Mouse (Mus musculus): ENCODE measurements around the gene Lmnb2. TPM values are rescaled to one million over a fixed set of nuclear protein-coding genes. Genes with fewer than 3 reads are reported as not detected.

The Lmnb2 gene
- polyA plus RNA-seq, 1 experiment from 2014 or later, result 14.6 TPM

DNA sequence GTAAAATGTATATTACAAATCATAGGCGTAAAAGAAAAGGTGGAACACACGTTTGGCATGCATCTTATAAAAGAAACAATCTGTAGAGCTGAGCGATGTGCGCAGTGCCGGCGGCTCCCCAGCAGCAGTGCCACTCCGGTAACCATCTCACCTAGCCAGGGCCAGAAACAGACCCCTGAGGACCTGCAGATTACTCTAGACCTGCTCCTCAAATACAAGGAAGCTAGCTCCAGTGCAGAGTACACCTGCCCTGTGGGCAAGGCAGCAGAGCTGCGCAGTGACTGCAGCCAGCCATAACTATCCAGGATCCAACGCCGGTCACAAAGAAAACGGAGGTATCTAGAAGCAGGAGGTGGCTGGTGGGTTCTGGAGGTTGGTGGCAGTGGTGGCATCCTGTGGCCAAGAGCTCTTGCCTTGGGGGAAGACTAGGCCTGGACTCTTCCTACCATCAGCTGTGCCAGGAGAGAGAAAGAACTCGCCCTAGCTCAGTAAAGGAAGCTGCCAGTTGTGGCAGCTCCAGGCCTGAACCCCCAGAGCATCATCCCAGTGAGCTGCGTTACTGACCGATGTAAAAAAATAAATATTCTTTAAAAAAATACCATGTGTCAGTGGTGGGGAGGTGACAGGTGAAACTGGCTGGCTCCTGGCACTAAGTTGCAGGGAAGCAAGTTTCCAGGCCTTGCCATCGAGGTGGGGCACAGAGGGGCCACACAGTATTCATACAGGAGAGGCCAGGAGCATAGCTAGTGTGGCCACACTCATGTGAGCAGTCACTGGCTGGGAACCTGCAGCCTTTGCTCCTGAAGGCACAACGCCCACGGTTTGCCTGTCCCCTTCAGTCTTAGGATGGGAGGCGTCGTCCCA, 16.4 kb downstream of the Lmnb2 start:
- Histone ChIP-seq H3K36me3 (ENCODE audit: control insufficient read depth, insufficient read depth, low read length) (0 out of 2 replicates have a peak, but pooled peaks cover 11% of the 10 kb centered on the region), H3K4me1 (replicated peaks; ENCODE audit: control insufficient read depth, insufficient read depth, low read length) (peaks cover 7% of the 10 kb centered on the region), H3K4me2 (replicated peaks; ENCODE audit: low read depth, low read length) (no peak overlapping the region), H3K9ac (ENCODE audit: low read depth, low read length) (no peak overlapping the region), H3K4me3 (ENCODE audit: low read depth, low read length) (no peak overlapping the region), H3K27me3 (ENCODE audit: control insufficient read depth, insufficient read depth, low read length) (no peaks in the 10 kb centered on the region), H3K27ac (ENCODE audit: low read depth, low read length) (no peak overlapping the region), H3K9me3 (ENCODE audit: control insufficient read depth, low read length) (no peaks in the 10 kb centered on the region)
- WGBS, result 90% methylated on average over 19 of the region's 19 CpGs
- no peak for DNase-seq (ENCODE audit: low spot score)
- ATAC-seq (ENCODE audit: low FRiP score), result no peak

- H3K4me1 ChIP-seq (replicated peaks; ENCODE audit: control insufficient read depth, insufficient read depth, low read length), result peaks cover 7% of the 10 kb centered on the region
- no peaks in the 10 kb centered on the region for H3K9me3 ChIP-seq (ENCODE audit: control insufficient read depth, low read length)
- peak within 1 kb of the TSS; percentile 79 for H3K9ac ChIP-seq (ENCODE audit: low read depth, low read length)
- ATAC-seq (ENCODE audit: low FRiP score), result peak; percentile 95
- no peaks in the 10 kb centered on the region for H3K27me3 ChIP-seq (ENCODE audit: control insufficient read depth, insufficient read depth, low read length)
- WGBS, result under 1% methylated on average over 72 of the region's 72 CpGs
- DNase-seq (ENCODE audit: low spot score), result peak; percentile 99
- 0 out of 2 replicates have a peak, but pooled peaks cover 11% of the 10 kb centered on the region for H3K36me3 ChIP-seq (ENCODE audit: control insufficient read depth, insufficient read depth, low read length)
- H3K4me2 ChIP-seq (replicated peaks; ENCODE audit: low read depth, low read length), result peak within 1 kb of the TSS; percentile 88
- H3K4me3 ChIP-seq (ENCODE audit: low read depth, low read length), result peak within 1 kb of the TSS; percentile 79
- peak within 1 kb of the TSS; percentile 80 for H3K27ac ChIP-seq (ENCODE audit: low read depth, low read length)
These were observed 17.5 kb downstream of the Lmnb2 start, which contains the start of gene Timm13 for GRCm38 (mm10) chr10:80900318-80901247. TSS of gene Timm13 (minus strand) at chr10:80900969.

- H3K4me2 ChIP-seq (replicated peaks; ENCODE audit: low read depth, low read length), result peak overlapping the region; percentile 88
- peak overlapping the region; percentile 79 for H3K9ac ChIP-seq (ENCODE audit: low read depth, low read length)
- no peaks in the 10 kb centered on the region for H3K9me3 ChIP-seq (ENCODE audit: control insufficient read depth, low read length)
- ATAC-seq (ENCODE audit: low FRiP score) (no peak; the same call in 1 of the 2 replicates), DNase-seq (ENCODE audit: low spot score) (no peak)
- WGBS, result 16% methylated on average over 25 of the region's 25 CpGs
- H3K4me1 ChIP-seq (replicated peaks; ENCODE audit: control insufficient read depth, insufficient read depth, low read length), result peaks cover 7% of the 10 kb centered on the region
- no peaks in the 10 kb centered on the region for H3K27me3 ChIP-seq (ENCODE audit: control insufficient read depth, insufficient read depth, low read length)
- 0 out of 2 replicates have a peak, but pooled peaks cover 8% of the 10 kb centered on the region for H3K36me3 ChIP-seq (ENCODE audit: control insufficient read depth, insufficient read depth, low read length)
- H3K4me3 ChIP-seq (ENCODE audit: low read depth, low read length), result peak overlapping the region; percentile 79
- peak overlapping the region; percentile 80; the same call in 1 of the 2 replicates for H3K27ac ChIP-seq (ENCODE audit: low read depth, low read length)
These were observed 18.3 kb downstream of the Lmnb2 start for GRCm38 (mm10) chr10:80899591-80900317.

- ATAC-seq (ENCODE audit: low FRiP score) (no peak), DNase-seq (ENCODE audit: low spot score) (no peak)
- H3K9ac ChIP-seq (ENCODE audit: low read depth, low read length), result no peak overlapping the region
- peak overlapping the region; percentile 79; the same call in 1 of the 2 replicates for H3K4me3 ChIP-seq (ENCODE audit: low read depth, low read length)
- no peak overlapping the region for H3K27ac ChIP-seq (ENCODE audit: low read depth, low read length)
- 92% methylated on average over 8 of the region's 8 CpGs for WGBS
- 0 out of 2 replicates have a peak, but pooled peaks cover 2% of the 10 kb centered on the region for H3K36me3 ChIP-seq (ENCODE audit: control insufficient read depth, insufficient read depth, low read length)
- no peaks in the 10 kb centered on the region for H3K27me3 ChIP-seq (ENCODE audit: control insufficient read depth, insufficient read depth, low read length)
- no peak overlapping the region for H3K4me2 ChIP-seq (replicated peaks; ENCODE audit: low read depth, low read length)
- peaks cover 7% of the 10 kb centered on the region for H3K4me1 ChIP-seq (replicated peaks; ENCODE audit: control insufficient read depth, insufficient read depth, low read length)
- H3K9me3 ChIP-seq (ENCODE audit: control insufficient read depth, low read length), result no peaks in the 10 kb centered on the region
These were observed 19.0 kb downstream of the Lmnb2 start for GRCm38 (mm10) chr10:80899074-80899473.

- Histone ChIP-seq H3K27me3 (ENCODE audit: control insufficient read depth, insufficient read depth, low read length) (no peaks in the 10 kb centered on the region), H3K4me1 (replicated peaks; ENCODE audit: control insufficient read depth, insufficient read depth, low read length) (peaks cover 7% of the 10 kb centered on the region), H3K36me3 (ENCODE audit: control insufficient read depth, insufficient read depth, low read length) (no peaks in the 10 kb centered on the region), H3K9me3 (ENCODE audit: control insufficient read depth, low read length) (no peaks in the 10 kb centered on the region), H3K27ac (ENCODE audit: low read depth, low read length) (no peak overlapping the region), H3K4me2 (replicated peaks; ENCODE audit: low read depth, low read length) (no peak overlapping the region), H3K4me3 (ENCODE audit: low read depth, low read length) (0 out of 2 replicates have a peak overlapping the region, but pooled peaks have one; percentile 2), H3K9ac (ENCODE audit: low read depth, low read length) (no peak overlapping the region; the same call in 1 of the 2 replicates)
- DNase-seq (ENCODE audit: low spot score), result no peak
- 34% methylated on average over 41 of the region's 41 CpGs for WGBS
- no peak for ATAC-seq (ENCODE audit: low FRiP score)
These were observed 20.1 kb downstream of the Lmnb2 start for GRCm38 (mm10) chr10:80897861-80898510.

- Histone ChIP-seq H3K4me3 (ENCODE audit: low read depth, low read length) (no peak overlapping the region), H3K36me3 (ENCODE audit: control insufficient read depth, insufficient read depth, low read length) (no peaks in the 10 kb centered on the region), H3K27me3 (ENCODE audit: control insufficient read depth, insufficient read depth, low read length) (no peaks in the 10 kb centered on the region), H3K9me3 (ENCODE audit: control insufficient read depth, low read length) (no peaks in the 10 kb centered on the region), H3K4me1 (replicated peaks; ENCODE audit: control insufficient read depth, insufficient read depth, low read length) (peaks cover 7% of the 10 kb centered on the region), H3K4me2 (replicated peaks; ENCODE audit: low read depth, low read length) (no peak overlapping the region), H3K9ac (ENCODE audit: low read depth, low read length) (no peak overlapping the region), H3K27ac (ENCODE audit: low read depth, low read length) (no peak overlapping the region)
- DNase-seq (ENCODE audit: low spot score), result no peak
- ATAC-seq (ENCODE audit: low FRiP score), result no peak
- 73% methylated on average over 24 of the region's 24 CpGs for WGBS
These were observed 21.2 kb downstream of the Lmnb2 start for GRCm38 (mm10) chr10:80896581-80897485.

DNA sequence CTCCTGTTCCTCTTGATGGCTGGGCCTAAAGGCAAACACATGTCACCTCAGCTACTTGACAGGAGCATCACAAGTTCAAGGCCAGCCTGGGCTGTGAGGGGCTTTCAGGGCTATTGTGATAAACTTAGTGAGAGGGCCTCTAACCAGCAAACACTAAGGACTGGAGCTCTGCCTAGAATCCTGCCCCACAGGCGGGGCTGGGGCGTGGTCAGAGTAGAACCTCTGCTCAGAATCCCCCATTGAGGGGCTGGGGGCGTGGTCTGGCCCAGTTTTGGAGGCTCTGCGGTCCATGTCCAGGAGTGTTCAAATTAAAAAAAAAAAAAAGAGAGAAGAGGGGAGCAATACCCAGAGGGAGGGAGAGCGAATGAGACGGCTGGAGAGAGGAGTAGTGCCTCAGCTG, 22.3 kb downstream of the Lmnb2 start:
- H3K4me1 ChIP-seq (replicated peaks; ENCODE audit: control insufficient read depth, insufficient read depth, low read length), result peaks cover 7% of the 10 kb centered on the region
- no peak for ATAC-seq (ENCODE audit: low FRiP score)
- WGBS, result 87% methylated on average over 6 of the region's 6 CpGs
- no peaks in the 10 kb centered on the region for H3K27me3 ChIP-seq (ENCODE audit: control insufficient read depth, insufficient read depth, low read length)
- no peaks in the 10 kb centered on the region for H3K36me3 ChIP-seq (ENCODE audit: control insufficient read depth, insufficient read depth, low read length)
- no peak overlapping the region for H3K9ac ChIP-seq (ENCODE audit: low read depth, low read length)
- no peak for DNase-seq (ENCODE audit: low spot score)
- H3K4me3 ChIP-seq (ENCODE audit: low read depth, low read length), result no peak overlapping the region
- no peak overlapping the region for H3K27ac ChIP-seq (ENCODE audit: low read depth, low read length)
- H3K9me3 ChIP-seq (ENCODE audit: control insufficient read depth, low read length), result no peaks in the 10 kb centered on the region
- H3K4me2 ChIP-seq (replicated peaks; ENCODE audit: low read depth, low read length), result no peak overlapping the region

Data from hindbrain, embryonic 11.5 days (tissue).